Mouse (Mus musculus) cerebellum, postnatal 25 days (tissue): Measurements from ENCODE around the gene Msx1.

Experiments
- DNase-seq, 2 experiments: peaks; one replicate each; pipeline ENCODE4 v3.0.0; 2021; ENCODE audit warnings: mixed read lengths in 2 of 2

Msx1 gene

DNA sequence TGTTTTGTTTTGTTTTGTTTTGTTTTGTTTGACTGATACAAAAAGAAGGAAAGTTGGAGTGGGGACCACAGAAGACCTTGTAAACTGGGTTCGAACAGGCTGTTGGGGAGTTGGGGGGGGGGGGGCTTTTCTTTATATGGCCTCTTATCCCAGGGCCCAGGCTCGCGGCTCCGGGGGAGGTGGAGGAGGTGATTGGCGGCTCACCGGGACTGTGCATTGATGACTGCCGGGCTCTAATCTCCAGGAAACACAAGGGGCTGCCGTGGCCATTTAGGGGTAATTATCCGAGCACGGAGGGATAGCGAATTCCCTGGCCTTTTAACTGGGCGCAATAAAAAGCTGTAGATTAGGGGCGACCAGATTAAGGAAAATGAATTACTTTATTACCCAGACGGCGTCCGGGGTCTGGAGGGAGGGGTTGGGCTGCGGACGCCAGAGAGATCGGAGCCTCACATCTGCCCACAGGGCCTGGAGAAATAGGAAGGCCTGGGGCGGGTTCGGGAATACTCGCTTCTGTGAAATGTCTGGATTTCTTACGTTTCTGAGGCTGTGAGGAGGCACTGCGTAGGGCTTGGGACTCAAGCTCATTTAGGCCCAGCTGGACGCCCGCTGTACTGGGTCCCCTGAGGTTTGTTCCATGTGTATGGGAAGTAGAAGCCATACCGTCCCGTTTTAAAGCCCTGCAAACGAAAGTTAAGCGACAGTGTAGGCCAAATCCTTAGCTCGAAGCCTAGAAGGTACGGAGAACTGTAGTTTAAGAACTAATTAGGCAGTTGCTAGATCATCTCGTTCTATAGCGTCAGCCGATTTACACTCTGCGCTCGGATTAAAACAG is 1.4 kb upstream of the Msx1 start:
- DNase-seq: no peak

DNA sequence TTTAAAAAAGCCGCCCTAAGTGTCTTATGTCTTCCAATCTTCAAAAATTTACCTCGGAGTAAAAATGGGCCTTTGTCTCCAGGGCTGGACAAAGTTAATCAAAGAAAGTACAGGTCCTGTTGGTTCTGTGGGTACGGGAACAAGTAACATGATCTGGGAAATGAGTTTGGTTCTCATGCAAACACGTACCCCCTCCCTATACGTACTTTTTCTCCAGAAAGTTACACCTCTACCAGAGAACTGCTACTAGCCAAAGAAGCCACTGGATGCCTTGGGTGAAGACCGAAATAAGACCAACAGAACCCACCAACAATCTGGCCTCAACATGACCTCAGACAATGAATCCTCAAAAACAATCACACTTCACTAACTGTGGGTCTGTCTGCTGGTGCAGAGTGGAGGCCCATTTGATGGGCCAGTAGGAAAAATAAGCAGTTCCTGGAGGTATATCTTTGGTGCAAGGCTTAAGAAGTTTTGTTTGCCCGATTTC is 773 bp upstream of the Msx1 start:
- DNase-seq: no peak

DNA sequence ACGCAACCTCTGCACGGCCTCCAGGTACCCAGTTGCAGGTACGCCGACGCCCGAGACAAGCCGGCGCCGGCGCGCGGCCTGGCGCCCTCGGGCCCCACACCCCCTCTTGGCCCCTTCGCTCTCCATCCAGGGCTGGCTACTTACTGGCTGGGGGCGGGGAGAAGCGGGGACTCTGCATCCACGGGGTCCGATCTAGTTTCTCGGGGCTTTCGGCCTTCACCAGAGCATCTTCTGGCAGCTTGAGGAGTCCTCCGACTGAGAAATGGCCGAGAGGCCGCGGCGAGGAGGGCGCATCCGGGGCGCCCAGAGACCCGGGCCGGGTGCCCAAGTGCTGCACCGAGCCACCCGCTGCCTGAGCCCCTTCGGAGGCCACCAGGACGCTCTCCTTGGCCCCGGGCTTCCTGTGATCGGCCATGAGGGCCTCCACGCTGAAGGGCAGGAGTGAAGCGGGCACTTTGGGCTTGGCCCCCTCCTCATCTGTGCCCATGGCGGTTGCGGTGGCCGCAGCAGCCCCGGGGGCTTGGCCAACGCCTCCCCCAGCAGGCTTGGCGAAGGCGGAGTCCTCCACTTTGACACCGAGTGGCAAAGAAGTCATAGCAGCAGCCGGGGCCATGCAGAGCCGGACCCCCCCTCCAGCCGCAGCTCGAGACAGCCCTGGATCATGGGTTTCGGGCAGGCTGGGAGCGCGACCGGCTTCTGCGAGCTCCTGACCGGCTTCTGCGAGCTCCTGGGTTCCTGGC is 492 bp downstream of the Msx1 start:
- DNase-seq: no peak

DNA sequence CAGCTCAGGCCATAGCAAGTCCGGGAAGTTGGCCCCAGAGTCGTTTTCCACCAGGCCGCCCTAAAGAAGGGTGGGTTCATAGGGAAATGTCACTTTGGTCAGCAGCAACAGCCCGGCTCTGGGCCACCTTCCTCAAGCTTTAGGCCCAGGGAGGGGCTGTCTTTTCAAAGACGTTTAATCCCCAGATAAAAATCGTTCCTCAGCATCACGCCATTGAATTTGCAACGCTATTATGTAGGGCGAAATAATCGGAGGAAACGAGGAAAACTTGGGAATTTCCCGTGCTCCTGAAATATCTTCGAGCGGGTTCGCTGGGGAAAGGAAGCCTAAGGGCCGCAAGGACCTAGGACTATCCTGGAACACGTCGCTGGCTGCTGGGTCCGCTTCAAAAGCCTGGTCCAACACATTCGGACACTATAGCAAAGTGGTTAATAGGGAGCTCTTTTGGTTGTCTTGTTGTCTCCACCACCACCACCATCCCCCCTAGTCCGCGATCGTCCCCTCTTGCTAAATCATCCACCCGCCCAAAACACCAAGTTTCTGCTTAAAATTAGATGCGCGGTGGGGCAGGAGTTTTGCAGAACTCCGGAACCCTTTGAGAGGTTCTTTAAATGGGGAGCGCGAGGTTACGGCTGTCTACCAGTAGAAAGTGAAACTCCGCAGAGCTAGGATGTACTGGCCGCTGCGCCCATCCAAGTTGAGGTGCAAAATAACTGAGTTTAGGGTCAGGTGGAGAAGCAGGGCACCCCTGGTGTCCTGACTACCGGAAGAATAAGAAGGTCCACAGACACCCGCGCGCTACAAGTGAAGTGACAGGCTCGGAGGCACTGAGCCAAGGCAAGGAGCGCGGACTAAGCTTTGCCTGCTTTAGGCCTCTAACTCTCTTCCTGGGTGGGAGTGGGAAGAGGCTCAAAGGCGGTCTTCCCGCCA is 1.3 kb downstream of the Msx1 start:
- DNase-seq: no peak

DNA sequence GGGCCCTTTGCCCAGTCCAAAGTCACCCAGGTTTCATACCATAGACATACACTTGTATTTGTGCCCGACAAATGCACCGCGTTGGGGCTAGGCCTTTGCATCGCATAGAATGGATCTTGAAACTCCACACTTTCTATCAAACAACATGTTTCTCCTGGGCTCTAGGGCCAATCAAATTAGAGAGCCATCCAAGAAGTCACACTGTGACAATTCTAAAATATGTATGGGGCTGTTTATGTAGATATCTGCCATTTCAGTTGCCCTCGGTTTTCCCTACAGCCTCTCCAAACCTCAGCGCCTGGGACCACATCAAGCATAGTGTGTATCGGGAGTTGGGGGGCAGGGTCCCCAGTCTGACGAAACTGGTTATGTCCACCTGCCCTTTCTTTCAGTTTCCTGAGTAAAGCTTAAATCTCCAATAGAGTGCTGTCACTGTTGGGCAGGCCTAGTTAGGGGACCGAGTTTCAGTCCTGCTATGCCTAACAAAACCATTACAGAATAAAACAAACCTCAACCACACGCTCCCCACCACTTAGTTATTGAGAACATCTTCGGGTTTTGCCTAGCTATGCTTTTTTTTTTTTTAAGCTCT is 2.2 kb downstream of the Msx1 start:
- no peak for DNase-seq

DNA sequence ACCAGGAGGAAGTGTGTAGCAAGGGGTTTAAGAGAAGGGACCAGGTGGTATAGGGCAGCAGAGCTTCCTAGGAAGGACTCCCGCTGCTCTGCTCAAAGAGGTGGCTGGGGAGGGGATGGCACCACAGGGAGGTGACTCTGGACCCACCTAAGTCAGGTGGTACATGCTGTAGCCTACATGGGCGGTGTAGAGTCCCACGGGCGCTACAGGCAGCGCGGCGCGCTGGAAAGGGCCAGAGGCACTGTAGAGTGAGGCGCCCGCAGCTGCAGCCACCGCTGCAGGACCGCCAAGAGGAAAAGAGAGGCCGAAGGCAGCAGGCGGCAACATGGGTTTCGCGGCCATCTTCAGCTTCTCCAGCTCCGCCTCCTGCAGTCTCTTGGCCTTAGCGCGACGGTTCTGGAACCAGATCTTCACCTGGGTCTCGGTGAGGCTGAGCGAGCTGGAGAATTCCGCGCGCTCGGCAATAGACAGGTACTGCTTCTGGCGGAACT is 3.2 kb downstream of the Msx1 start:
- no peak for DNase-seq

DNA sequence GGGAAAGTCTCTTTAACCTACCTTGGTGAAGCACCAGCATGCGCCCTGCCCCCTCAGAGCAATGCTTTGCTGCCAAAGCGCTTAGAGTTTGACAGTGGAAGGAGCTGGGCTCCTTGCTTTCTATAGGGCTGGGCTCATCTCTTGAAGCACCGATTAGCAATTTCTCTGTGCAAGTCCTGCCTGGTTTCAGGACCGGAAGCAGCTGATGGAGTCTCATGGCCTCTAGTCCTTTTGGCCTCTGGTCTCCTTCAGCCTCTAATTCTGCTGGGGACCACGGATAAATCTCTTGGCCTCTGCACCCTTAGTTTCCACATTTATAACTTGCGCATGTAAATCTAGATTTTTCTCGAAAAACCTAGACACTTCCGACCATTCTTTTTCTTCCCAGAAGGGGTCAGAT is 3.7 kb downstream of the Msx1 start:
- no peak for DNase-seq

DNA sequence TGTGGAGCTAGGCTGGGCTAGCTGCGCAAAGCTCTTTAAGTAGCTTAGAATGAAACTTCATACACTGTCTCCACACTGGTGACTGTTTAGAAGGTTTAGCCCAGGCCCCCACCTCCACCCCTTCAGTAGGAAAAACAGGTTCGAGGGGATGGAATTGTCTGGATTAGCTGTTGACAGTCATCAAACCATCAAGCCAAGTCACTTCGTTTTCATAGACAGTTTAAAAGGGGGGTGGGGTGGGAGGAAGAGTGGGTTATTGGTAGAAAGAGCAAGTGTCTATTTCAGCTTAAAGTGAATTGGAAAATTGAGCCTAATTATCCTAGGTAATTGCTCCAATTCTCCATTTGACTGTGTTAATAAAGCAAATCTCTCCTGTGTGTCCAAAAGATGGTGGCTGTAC is 4.4 kb downstream of the Msx1 start:
- DNase-seq: no peak

DNA sequence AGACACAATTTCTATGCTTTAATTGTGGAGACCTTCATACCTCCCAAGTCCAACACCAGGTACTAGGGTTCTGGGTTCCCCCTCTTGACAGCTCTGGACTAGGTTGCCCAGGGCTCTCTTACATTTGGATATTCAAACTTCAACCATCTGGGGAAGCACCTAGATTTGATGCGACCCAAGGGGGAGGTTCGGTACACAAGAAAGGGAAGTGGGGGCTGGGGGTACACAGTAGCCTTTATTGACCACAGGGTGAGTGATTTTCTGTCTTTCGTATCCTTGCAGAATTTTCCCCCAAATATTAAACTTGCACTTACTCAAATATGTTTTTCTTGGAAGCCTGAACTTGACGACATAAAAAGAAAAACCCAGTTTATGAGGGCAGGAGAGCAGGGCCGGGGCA is 4.8 kb downstream of the Msx1 start:
- no peak for DNase-seq

DNA sequence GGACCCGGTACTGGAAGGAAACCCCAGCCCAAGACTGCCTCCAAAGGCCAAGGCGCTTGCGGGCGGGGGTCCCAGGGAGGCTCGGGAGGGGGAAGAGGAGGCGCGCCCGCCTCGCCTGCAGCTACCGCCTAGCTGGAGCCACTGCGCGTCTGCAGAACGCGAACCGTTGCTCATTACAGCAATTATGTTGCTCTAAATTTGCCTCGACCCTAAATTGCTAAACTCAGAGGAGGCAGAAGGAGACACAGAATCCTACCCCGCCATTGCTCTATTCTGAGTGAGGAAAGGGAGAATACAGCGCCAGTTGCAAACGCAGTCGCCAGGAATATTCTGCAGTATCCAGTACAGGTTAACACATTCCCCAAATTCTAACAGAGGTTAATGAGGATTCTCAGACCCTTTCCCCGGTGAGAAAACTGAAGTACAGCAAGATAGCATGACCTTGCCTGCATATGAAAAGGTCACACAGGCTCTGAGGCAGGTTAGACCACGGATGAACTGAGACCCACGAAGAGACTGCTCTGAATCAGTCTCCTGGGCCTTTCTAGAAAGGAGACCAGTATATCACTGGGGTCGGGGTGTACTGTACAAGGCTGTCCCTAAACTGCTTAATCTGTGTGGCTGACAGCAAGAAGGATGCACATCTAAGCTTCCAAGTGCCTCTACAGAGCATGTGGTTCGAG is 5.7 kb downstream of the Msx1 start:
- DNase-seq: no peak

DNA sequence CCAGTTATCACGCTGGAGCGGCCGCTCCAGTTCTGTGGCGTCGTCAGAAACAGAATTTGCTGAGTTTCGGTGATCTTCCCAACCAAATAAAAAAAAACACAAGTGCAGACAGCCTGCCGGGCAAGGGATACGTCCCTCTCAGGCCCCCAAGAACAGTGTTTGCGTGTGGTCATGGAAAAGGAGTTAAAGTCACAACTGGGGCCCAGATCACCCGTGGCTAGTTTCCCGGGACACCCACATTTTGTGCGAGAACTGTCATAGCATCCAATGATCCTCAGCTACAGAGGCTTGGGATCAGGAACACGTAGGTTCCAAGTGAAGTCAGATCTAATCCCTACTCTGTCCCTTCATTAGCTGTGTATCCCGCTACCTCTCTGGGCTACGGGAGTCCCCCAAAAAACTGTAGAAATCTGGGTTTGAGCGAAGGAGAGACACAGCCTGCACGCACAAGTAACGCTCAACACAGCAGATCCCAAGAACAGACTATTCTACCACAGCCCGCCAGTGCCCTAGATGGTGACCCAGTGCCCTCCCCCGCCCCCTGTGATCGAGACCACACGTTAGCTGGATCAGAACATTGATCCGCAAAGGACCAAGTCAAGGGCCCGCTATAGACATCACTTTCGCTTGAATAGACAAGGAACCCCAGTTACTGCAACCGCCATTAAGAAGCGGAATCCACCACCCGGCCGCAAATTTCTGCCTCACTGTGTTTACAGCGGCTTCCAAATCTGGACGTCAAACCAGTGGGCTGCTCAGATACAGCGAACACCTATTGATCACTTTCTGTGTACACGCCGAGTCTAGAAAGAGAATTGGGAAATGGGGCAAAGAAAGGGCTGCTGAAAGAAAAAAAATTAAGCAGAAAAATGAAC is 6.5 kb downstream of the Msx1 start:
- no peak for DNase-seq

DNA sequence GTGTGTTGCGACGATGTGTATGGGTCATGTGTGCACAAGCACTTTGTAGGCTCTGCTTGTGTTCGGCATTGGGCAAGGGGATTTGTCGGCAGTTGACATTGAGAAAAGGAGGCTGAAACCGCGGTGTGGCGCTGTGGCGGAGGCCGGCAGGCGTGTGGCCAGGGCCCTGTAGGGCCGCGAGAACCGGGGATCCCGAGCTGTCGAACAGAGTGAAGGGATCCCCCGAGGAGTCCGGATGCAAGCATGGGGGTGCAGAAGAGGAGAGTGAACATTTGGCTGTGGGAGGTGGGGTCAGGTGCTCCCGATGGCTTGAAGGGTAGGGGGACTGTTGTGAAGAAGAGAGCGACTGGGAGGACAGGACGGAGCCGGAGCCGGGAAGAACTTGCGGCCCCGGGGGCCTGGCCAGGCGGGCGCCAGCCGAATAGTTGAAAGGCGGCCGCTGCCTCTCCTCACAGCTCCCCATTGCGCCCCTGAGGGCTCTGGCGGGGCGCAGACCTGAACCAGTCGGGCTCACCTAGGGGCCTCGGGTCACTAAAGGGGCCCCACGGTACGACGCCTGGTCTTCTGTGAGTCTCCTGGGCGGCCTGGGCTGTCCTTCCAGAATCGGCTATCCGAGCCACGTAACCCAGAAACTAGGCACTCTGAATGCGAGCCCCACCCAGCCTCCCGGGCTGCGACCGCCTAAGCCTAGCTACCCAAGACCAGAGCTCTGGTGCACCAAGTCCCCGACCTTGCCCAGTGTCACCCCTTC is 7.3 kb downstream of the Msx1 start:
- DNase-seq: peak in 1 of 2 experiments; percentile 45

DNA sequence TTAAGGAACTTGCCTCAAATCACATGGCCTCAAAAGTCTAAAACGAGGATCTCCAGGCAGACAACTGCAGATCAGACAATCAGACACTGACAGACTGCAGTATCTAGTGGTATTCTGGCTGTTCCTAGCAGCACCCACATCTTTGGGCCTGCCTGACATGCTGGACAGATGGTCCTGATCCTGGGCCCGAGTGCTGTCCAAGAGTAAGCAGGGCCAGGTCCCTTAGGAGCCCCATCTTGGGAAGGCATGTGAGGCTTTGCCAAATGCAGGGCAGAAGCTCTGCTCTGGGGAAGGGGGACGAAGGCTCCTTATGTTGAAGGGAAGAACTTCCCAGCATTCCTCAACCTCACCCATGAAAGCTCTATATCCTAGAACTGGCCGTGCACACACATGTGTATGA is 8.5 kb downstream of the Msx1 start:
- DNase-seq: no peak

DNA sequence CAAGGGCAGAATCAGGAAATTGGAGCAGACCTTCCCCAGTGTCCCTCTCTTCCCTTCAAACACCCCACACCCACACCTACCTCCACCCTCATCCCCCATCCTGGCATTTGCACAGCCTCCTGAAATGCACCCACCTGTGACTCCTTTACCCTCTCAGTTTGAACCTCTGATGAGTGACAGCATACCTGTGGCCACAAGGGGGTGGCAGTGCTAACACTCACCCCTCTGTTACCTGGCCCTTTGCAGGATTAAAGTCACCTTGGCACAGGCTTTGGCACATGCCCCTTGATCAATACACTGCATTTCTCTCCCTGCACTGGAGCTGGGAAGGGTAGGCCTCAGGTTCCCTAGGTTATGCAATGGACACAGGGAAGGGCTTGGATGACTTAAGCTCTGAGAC is 10.2 kb downstream of the Msx1 start:
- no peak for DNase-seq

DNA sequence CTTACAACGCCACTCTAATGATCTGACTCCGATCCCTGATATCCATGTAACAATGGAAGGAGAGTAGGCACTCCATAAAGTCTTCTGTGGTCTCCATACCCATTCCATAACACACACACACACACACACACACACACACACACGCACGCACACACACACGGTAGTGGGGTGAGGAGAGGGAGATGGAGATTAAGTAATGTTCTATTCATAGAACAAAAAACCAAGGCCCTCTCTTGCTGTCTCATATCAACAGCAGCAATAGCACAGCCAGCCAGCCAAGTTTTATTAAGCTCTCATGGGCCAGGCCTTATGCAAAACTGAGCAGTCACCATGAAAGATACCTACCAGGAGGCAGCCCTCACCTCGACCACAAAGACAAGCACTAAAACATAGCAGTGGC is 19.1 kb downstream of the Msx1 start:
- no peak for DNase-seq

DNA sequence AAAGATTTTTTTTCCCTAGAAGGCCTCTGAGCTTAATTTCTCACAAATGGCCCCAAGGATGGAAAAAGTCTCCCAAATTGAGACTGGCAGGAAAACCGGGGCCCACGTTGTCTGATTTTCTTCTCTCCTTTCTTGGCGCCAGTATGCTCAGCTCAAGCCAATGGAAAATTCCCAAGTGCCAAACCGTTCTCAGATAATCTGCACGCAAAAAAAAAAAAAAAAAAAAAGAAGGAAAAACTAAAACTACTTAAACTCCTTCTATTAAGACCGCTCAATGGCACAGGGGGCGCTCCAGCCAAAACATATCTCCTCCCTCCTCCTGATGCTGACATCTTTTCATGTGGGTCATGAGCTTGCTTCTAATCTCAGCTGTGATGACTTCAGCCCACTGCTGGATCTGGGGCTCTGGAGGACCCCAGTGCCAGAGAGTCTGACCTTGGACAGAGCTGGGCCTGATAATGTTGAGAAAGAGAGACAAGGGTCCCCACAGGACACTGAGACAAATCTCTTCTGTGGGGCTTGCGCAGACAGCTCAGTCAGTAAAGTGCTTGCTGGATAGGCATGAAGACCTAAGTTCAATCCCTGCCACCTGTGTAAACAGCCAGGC is 19.8 kb downstream of the Msx1 start:
- DNase-seq: no peak

DNA sequence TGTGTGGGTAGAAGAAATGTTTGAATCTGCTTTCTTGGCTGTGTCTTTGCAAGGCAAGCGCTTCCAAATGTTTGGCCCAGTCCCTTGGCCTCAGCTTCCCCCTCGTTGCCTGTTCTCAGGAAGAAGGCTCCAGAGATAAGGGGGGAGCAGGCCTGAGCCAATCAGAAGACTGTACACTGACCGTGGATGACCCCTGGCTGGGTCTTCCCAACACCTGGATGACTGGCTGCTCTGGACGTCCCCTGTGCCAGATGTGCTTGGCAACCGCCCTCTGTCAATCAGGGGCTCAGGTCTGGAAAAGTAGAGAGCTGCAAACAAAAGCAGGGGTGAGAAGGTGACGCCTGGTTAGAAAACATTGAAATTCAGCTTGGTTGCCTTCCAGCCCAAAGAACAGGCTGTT is 27.1 kb downstream of the Msx1 start:
- DNase-seq: no peak

DNA sequence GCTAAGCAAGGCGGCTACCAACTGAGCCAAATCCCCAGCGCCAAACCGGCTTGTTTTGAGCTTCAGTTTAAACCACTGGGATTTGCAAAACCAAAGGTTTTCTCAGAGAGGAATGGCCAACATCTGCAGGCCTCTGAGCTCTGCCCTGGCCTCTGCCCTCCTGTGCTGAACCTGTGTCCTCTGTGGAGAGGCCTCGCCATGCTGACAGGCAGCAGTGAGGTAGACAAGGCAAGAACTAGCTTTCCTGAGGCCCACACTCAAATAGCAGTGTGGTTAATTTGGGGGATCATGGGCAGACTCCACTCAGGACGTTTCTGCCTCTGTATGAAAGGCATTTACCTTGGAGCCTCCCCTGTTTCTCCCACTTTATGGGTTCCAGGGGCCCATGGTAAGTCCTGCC is 27.6 kb downstream of the Msx1 start:
- no peak for DNase-seq

DNA sequence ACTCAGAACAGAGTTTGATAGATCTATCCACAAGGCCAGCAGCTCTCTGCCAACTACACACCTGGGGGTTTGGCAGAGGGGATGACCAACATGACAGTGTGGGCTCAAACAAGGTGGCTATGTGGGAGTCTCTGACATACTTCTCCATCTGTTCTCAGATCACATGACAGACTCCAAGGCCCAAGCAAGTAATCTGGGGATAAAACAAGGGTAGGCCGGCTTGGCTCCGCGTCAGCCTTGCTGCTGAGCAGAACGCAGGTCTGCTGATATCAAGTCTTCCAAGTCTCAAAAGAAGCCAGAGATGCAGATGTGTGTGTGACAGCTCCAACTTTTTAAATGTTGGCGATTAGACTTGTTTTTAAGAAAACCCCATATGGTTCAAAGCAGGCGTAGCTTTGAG is 28.7 kb downstream of the Msx1 start:
- DNase-seq: no peak

DNA sequence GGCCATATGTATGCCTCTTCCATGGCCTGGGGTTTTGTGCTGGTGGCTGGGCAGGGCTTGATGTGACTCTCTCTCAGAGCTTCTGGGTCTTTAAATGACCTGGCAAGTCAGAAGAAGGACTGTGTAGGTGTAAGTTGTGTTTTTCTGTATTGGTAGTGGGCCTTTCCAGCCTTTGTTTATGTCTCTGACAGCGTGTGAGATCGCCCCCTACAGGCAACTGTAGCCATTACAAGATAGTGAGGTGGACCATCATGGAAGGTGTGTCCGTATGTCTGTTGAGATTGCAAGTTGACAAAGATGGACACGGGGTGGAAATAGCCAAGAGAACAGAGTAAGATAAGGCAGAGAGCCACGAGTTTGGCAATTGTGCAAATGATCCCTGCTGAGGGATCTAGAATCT is 32.2 kb downstream of the Msx1 start:
- DNase-seq: no peak
